Mouse (Mus musculus): ENCODE measurements around the gene Dcun1d4.

Gene Dcun1d4

GRCm38 (mm10) chr5:73585212-73586115 is 104.7 kb downstream of the Dcun1d4 start:
- DNase-seq (ENCODE audit: extremely low spot score, low read depth, low spot score): no peak

GRCm38 (mm10) chr5:73586597-73586996 is 105.8 kb downstream of the Dcun1d4 start:
- DNase-seq (ENCODE audit: extremely low spot score, low read depth, low spot score): no peak

- DNase-seq (ENCODE audit: extremely low spot score, low read depth, low spot score): no peak
These were observed 106.3 kb downstream of the Dcun1d4 start for GRCm38 (mm10) chr5:73587119-73587518.

- DNase-seq (ENCODE audit: extremely low spot score, low read depth, low spot score): no peak
These were observed 118.3 kb downstream of the Dcun1d4 start for GRCm38 (mm10) chr5:73598943-73599695.

GRCm38 (mm10) chr5:73599991-73600390 is 119.2 kb downstream of the Dcun1d4 start:
- no peak for DNase-seq (ENCODE audit: extremely low spot score, low read depth, low spot score)

- DNase-seq (ENCODE audit: extremely low spot score, low read depth, low spot score): no peak
These were observed 120.6 kb downstream of the Dcun1d4 start for GRCm38 (mm10) chr5:73601361-73601763.

GRCm38 (mm10) chr5:73602865-73603264 is 122.1 kb downstream of the Dcun1d4 start:
- DNase-seq (ENCODE audit: extremely low spot score, low read depth, low spot score): no peak

- no peak for DNase-seq (ENCODE audit: extremely low spot score, low read depth, low spot score)
These were observed 123.7 kb downstream of the Dcun1d4 start for GRCm38 (mm10) chr5:73604542-73604941.

GRCm38 (mm10) chr5:73604964-73605363 is 124.2 kb downstream of the Dcun1d4 start:
- no peak for DNase-seq (ENCODE audit: extremely low spot score, low read depth, low spot score)

All from hindlimb bud, embryonic 11.5 days (tissue).